Mouse (Mus musculus) adrenal gland, adult 18-20 months (tissue): ENCODE results near the gene Ina. TPM values are rescaled to one million over a fixed set of nuclear protein-coding genes. Genes with fewer than 3 reads are reported as not detected.
"Not testable (repeated sequence)": the region's sequence is repeated elsewhere in the genome, so short reads cannot be mapped to it uniquely, and the experiment has no call there.

ENCODE experiments used
- DNase-seq, 2 experiments: peaks; one replicate each; pipeline ENCODE4 v3.0.0; 2021 to 2022; ENCODE audit warnings: low spot score in 2 of 2
- long read RNA-seq, 2 experiments: library from polyadenylated mRNA; stranded (forward); transcript quantifications; one replicate each; pipeline ENCODE4 v2.0.0; 2021
- total RNA-seq, 2 experiments: library from RNA; stranded (reverse); gene quantifications; 1 replicate in 1 of 2; 2 replicates in 1 of 2; pipeline ENCODE4 v1.2.3; 2021

Gene Ina
- total RNA-seq = 1 to 10 TPM; 7.8 to 8.6 TPM
- long read RNA-seq, experiment 1, partial matches to known transcripts = 0 of 4 reads
- long read RNA-seq, experiment 1, other reads (novel, unspliced or antisense) = 0 of 4 reads
- long read RNA-seq, experiment 2, transcript Ina-201 (3 exons, 3,240 nt) = major isoform, 11 of 13 reads
- long read RNA-seq, experiment 2, partial matches to known transcripts = 1 of 13 reads
- long read RNA-seq, experiment 2, other reads (novel, unspliced or antisense) = 1 of 13 reads

DNA sequence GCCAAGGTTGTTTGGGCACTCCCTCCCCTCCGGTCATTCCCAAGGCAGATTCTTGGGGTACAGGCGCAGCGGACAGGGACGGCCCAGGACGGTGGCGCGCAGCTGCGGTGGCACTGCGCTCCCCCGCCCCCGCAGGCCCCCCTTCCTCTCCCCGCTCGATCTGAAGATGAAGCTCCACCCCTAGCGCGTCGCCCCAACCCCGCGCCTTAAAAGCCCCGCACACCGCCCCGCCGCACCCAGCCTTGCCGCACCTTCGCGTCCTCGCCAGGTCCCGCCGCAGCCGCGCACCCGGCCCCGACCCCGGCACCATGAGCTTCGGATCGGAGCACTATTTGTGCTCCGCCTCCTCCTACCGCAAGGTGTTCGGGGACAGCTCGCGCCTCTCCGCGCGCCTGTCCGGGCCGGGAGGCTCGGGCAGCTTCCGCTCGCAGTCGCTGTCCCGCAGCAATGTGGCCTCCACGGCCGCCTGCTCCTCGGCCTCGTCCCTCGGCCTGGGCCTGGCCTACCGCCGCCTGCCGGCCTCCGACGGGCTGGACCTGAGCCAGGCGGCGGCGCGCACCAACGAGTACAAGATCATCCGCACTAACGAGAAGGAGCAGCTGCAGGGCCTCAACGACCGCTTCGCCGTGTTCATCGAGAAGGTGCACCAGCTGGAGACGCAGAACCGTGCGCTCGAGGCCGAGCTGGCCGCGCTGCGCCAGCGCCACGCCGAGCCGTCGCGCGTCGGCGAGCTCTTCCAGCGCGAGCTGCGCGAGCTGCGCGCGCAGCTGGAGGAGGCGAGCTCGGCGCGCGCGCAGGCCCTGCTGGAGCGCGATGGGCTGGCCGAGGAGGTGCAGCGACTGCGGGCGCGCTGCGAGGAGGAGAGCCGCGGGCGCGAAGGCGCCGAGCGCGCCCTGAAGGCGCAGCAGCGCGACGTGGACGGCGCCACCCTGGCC, at the start of gene Ina, which contains the start of gene Nt5c2:
TSS of gene Ina (plus strand) at position 252 of the 935 bp plus-strand sequence.
TSS of gene Nt5c2 (minus strand) at position 707 of the 935 bp plus-strand sequence.
- DNase-seq = peak; percentile 39 to 52

DNA sequence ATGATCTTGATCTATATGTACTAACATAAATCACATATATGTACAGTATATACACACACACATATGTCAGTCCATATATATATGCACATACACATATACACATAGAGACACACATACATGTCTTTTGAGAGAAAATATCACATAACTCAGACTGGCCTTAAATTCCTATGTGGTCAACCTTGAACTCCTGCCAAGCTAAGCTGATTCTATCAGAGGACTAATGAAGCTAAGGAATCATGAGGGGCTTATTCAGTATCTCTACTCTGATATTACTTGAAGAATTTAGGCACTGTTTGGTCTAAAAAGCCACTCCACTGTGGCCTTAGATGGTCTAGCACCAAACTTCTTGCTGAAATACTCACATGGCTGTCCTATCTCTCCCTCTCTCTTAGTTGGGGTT, 49.0 kb upstream of the Ina start:
- no peak for DNase-seq

DNA sequence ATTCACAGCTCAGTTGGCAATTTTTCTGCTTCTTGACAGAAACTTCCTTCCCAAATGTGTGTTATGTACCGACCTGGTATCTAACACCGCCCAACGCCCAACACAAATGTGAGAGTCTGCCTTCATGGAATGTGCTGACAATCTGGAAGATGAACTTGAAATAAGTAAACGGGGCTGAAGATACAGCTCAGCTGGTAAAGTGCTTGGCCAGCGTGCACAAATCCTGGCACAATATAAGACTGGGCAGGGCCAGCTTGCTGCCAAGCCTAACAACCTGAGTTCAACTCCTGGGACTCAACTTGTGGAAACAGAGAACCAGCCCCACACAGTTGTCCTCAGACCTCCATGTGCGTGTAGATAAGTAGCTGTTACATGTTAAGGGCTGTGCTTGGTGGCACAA, 48.2 kb upstream of the Ina start:
- DNase-seq = no peak

DNA sequence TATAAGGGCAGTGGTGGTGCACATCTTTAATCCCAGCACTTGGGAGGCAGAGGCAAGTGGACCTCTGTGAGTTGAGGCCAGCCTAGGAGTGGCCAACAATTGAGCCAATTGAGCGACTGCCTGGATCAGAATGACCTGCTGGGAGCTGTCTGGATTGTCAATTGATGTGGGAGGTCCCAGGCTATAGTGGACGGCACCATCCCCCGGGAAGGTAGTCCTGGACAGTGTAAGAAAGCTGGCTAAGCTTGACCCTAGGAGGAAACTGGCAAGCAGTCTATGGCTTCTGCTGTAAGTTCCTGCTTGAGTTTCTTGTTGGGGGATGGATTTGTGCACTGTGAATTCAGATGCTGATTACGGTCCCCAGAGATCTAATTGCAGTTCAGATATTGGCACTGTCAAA, 46.6 kb upstream of the Ina start:
- no peak for DNase-seq

DNA sequence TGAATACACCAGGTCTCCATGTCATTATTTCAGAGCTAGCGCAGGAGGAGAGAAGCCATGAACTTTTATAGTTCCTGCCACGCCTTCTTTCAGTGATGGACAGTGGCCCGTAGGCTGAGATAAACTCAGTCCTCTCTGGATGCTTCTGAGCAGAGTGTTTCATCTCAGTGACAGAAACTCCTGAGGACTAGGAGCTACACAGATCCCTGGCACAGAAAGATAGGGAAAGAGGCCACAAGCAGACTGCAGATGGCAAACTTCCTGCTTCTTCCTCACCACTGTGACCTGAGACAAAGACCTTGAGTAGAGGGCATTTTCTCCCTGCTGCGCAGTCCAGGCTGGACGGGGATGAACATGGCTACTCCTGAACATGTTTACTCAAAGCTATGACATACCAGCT, 45.7 kb upstream of the Ina start:
- no peak for DNase-seq

DNA sequence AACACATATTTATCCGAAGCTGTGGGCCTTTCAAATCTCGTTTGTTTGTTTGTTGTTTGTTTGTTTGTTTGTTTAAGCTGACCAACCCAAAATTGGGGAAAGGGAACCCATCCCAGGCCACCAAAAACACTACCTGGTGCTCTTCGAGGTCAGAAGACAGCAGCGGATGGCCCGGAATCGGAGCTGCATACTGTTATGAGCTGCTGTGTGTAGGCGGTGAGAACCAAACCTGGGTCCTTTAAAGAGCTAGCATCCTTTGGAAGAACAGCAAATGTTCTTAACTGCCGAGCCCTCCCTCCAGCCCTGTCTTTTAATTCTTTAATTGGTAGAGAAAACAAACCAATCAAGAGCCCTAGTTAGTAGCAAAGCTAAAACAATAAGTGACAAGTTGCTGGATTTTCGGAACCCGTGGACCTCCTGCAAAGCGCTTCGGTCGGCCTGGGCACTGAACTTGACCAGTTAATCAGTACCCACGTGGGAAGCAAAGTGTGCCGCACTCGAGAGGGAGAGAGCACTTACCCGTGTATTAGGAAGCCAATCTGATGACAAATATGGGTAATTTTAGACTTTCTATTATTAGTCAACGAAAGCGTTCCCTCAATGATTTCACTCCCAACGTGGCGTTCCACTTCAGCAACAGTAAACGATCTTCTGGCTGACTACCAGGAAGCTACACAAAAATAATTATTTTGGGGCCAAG, 45.1 kb upstream of the Ina start:
- no peak for DNase-seq

DNA sequence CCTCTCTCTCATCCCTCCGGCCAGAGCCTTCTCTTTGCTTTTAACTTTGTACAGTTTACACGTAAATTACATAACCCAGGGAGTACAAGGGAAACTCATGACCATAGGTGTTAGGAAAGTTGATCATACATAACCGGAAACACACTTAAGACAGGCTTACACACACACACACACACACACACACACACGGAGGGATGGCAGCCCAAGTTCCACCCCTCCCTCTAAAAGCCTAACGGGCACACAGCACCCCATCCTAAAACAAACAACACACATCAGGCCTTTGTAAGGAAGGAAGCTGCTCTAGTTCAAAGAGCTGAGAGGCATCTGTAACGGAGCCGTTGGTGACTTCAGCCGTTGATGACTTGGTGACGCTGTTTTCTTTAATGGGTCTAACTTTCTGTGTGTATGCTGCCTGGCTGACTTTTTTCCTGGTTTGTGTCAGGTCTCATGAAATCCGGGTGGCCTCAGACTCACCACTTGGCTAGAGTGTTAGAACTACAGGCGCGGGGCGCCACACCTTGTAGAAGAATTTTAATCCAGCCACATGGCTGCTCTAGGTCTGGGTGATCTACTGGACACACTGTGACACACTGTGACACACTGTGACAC, 44.3 kb upstream of the Ina start:
- DNase-seq = no peak

DNA sequence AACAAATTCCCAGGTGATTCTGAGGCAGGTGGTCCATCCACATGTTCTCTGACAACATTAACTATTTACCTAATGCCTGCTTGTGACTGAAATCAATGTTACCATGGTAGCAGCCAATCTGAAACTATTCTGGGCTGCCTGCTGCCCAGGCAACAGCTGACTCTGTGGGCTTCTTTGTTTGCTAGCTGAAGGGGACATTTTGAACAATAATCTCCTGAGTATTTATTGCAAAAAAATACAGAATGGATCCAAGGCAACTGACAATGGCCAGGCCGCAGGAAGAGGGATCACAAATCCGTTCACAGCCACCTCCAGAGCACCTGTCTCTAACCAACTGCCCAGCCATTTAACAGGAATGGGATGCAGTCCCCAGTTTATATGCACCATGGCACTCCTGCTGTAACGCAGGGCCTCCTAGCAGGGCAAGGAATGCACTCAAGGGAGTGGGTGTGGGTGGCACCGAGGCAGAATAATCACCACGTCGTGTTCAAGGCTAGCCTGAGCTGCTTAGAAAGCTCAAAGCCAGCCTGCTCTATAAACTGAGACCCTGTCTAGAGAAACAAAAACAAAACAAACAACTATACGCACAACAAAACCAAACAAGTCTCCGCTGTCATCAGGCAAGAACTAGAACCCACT, 43.3 kb upstream of the Ina start:
- DNase-seq = no peak

DNA sequence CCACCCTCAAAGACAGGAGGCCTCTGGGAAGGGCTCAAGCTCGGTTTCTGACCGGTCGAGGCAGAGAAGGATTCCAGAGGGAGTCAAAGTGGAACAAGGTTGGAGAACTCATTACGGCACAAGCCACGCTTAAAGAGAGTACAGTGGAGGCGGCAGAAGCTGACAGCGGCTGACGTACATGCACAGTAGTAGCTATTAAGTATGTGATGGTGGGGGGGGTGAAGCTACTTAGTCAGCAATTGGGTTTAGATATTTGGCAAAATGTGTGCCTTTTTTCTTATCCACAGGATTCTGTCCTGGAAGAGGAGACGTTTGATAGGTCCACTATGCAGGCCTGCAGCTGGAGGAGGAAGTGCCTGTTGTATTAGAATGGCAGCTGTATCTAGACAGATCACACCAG, 42.8 kb upstream of the Ina start:
- no peak for DNase-seq

DNA sequence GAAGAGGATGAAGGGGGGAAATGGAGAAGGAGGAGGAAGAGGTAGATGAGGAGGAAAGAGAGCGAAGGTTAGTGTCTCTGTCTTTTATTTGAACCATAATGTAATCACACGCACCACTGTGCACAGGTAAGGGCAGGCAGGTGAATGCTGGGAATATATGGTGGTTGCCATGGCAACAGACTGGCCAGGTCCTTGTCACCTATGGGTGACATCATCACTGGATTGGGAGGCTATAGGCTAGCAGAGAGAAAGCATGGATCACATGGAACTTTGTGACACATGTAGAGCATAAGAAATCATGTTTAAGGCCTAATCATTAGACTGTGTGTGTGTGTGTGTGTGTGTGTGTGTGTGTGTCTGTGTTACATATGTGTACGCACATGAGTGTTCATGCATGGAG, 42.3 kb upstream of the Ina start:
- no peak for DNase-seq

DNA sequence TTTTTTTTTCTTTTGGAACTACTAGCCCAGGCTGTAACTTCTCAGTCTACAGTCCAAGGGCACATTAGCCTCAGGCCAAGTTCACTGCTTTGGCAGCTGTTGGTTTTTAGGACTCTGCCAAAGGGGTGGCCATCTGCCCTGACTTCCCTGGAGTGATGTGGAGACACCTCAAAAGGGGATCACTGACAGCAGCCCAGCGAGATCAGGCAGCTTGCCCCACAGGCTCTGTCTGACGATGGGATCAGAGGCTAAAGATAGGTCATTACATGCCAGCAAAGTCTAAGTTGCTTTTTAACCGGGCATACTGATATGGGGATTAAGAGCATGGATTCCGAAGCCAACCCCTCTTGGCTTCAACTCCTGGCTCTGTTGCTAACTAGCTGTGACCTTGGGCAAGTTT, 38.9 kb upstream of the Ina start:
- DNase-seq = no peak

DNA sequence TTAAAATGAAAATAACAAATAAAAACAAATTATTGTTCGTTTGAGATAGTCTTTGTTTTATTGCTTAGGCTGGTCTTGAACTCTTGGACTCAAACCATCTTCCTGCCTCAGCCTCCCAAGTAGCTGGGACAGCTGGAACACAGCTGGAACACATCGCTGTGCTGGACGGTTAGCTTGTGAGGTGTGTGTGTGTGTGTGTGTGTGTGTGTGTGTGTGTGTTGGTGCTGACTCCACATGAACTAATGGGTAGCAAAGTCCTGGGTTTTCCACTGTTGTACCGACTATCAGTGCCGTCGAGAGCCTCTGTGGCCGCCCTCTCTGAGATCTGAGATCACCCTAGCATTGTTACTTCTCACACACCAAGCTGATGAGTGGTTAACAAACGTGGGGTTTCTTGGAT, 38.5 kb upstream of the Ina start:
- DNase-seq = no peak

DNA sequence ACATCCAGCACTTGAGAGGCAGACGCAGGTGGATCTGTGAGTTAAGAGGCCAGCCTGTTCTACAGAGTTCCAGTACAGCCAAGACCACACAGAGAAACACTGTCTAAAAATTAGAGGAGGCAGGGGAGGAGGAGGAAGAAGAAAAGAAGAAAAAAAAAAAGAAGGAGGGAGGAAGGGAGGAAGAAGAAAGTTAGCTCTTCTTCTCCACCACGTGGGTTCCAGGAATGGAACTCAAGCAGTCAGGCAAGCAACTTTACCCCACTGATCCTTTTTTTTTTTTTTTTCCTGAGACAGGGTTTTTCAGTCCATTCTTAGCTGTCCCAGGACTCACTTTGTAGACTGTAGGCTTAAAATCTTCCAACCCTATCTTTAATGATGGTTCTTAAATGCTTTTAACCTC, 37.8 kb upstream of the Ina start:
- DNase-seq = no peak

DNA sequence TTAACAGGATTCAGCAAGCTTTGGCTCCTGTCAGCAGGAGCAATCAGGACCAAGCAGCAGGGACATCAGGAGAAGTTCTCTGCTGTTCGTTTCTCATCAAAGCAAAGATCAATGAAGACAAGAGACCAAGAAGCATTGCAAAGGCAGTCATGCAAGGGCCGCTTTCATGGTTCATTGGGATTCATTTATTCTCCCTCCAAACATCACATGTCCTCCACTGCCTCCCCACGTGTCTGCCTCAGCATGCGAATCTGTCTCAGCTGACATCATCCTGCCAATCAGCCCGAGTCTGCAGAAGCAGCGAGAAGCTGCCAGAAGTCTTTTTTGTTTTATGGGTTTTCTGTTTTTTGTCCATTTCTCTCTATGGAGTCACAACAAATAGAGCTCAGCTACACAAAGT, 37.0 kb upstream of the Ina start:
- no peak for DNase-seq

DNA sequence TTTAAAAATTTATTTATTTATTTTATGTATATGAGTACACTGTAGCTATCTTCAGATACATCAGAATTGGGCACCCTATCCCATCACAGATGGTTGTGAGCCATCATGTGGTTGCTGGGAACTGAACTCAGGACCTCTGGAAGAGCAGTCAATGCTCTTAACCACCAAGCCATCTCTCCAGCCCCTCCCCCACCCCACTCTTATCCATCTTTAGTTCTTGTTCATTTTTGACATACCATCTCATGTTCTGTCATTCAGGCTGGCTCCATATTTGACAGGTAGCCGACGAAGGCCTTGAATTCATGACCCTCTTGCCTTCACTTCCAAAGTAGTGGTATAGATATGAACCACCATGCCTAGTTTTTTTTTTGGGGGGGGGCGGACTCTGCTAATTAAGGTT, 36.4 kb upstream of the Ina start:
- DNase-seq = not testable (repeated sequence)

DNA sequence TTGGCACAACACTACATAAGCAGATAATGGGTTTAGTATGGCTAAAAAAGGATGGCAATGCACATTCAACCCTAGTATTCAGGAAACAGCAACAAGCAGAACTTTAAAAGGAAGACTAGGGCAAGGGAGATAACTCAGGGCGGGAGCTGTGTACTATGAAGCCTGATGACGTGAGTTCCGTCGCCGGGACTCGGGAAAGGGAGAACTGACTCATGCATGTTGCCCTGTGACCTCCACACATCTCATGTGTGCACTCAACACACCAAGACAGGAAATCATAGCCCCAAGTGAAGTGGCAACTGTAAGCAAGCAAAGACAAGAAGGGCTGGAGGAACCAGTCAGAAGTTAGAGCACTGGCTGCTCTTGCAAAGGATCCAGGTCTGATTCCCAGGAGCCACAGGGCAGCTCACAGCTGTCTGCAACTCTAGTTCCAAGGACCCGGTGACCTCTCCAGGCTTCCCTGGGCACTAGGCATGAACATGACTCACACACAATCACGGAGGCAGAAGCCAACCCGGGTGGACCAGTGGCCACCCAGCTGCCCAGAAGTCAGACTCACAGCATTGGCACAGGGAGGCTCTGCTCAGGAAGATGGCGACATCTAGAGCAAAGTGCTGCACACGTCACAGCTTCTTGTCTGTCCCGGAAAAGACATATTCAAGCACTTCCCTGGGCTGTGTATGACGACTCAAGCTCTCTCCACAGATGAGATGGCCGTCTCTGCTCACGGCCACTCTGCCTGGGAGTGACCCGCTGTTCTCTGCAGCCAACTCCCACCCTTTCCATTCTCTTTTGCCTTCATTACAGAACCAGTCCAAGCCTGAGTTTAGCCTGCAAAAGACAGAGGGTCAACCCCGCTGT, 35.3 kb upstream of the Ina start:
- peak in 1 of 2 experiments; percentile 38 for DNase-seq

DNA sequence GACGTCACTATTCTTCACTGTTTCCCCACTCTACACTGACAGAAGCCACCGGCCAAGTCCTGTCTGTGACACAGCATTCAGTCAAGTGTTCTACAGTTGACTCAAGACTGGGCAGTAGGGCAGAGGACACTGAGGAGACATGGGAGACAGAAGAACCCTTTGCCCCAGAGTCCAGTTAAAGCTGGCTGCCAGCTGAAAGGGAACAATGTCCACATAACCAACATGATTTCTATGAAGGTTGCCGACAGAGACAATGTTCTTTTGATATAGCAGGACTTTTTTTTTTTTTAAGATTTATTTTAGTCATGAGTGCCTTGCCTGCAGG, 34.8 kb upstream of the Ina start:
- DNase-seq = no peak

DNA sequence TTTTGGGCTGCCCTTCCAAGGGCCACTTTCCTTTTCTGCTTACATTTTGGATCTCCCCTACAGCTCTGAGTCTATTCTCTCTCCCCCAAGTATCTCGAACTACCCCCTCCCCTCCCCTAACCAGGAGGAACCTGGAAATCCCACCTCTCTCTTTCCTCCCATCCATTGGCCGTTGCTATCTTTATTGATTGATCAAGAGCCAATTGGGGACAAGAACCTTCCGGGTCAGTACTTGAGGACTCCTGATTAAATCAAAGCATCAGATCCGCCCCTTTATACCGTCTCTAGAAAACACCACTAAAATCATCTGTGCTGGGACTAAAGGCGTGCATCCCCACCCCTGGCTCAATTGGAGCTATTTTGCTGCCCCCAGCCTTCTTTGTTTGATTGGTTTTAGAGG, 33.0 kb upstream of the Ina start:
- DNase-seq = no peak

DNA sequence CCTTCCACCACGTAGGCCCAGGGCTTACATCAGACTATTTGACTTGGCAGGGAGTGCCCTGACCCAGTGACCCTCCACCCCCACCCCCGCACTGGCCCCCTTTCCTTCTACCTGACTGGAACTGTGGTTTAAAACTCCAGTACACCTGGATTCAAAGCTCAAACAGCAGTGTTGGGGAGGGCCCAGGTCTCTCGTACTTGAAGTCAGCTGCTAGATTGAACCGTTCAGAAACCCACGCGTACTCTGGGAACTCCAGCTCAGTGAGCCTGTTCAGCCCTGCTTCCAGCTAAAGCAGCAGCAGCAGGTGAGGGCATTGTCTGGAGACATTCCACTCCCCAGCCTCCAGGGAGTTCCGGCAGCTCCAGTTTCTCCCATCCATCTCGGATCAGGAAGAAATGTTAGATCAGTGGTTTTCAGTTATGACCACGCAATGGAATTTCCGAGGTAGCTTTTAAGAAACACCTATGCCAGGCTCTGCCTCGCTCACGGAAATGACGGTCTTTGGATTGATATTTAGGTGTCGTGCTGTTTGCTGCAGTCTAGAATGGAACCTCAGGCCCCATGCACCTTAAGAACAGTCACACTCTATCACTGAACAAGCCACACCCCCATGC, 31.0 kb upstream of the Ina start:
- no peak for DNase-seq

DNA sequence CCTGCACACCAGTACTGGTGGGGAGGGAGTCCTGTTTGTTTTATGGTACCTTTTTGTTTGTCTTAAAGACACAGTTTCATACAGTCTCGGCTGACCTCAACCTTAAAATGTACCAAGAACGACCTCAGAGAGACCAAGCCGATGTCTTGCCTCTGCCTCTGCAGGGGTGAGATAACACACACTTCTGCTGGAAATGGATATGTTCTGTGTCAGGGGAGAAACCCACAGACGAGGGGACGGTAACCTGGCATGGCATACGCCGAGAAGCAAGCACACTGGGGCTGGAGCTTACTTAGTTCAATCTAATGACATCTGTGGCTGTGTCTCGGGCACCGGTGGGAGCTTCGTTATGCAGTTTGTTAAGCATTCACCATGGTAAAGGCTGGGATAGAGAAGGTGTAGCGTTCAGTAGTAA, 30.5 kb upstream of the Ina start:
- no peak for DNase-seq
